Mouse (Mus musculus) naive thymus-derived CD4-positive, alpha-beta T cell, adult 5 months (primary cell): ENCODE data around the gene Olfr1348. TPM values are rescaled to one million over a fixed set of nuclear protein-coding genes. Genes with fewer than 3 reads are reported as not detected.

Experiments
- polyA plus RNA-seq: library from polyadenylated mRNA; unstranded; fragments of 100-300 nt; shearing (Covaris generic); gene quantifications from one replicate; pipeline ENCODE4 v1.2.1, GENCODE M21; 2017

Olfr1348 gene
- not detected for polyA plus RNA-seq

GRCm38 (mm10) chr7:6508648-6509047 is at the start of gene Olfr1348:
TSS of gene Olfr1348 (minus strand) at chr7:6508748.

GRCm38 (mm10) chr7:6522850-6523249 is 14.3 kb upstream of the Olfr1348 start, which contains the start of gene Olfr1349:
TSS of gene Olfr1349 (minus strand) at chr7:6522950.

GRCm38 (mm10) chr7:6499655-6500054 is 8.9 kb downstream of the Olfr1348 start, which contains the start of gene Olfr1347:
TSS of gene Olfr1347 (minus strand) at chr7:6499755.

GRCm38 (mm10) chr7:6486841-6487240 is 21.7 kb downstream of the Olfr1348 start, which contains the start of gene Olfr5:
TSS of gene Olfr5 (minus strand) at chr7:6486941.

GRCm38 (mm10) chr7:6466951-6467350 is 41.6 kb downstream of the Olfr1348 start, which contains the start of gene Olfr1346:
TSS of gene Olfr1346 (plus strand) at chr7:6467101.

GRCm38 (mm10) chr7:6455868-6456267 is 52.7 kb downstream of the Olfr1348 start, which contains the start of gene Olfr1336:
TSS of gene Olfr1336 (plus strand) at chr7:6456168.

Other genes with a start within 250 kb of the Olfr1348 start
- 3.5 TPM for gene Zfp667, start 222.2 kb downstream of the Olfr1348 start, polyA plus RNA-seq
- gene Zfp583, start 177.5 kb downstream of the Olfr1348 start, polyA plus RNA-seq: 0.22 TPM
- 0.91 TPM for gene Gm3854, start 165.0 kb downstream of the Olfr1348 start, polyA plus RNA-seq
- 2.3 TPM for gene Zfp78, start 145.5 kb downstream of the Olfr1348 start, polyA plus RNA-seq
- 9.2 TPM for gene Zfp28, start 125.5 kb downstream of the Olfr1348 start, polyA plus RNA-seq
- gene Smim17, start 110.0 kb downstream of the Olfr1348 start, polyA plus RNA-seq: not detected
- not detected for gene Gm20715, start 98.5 kb downstream of the Olfr1348 start, polyA plus RNA-seq
- gene Olfr1344, start 70.1 kb downstream of the Olfr1348 start, polyA plus RNA-seq: not detected
- 0.06 TPM for gene Olfr1336, start 52.6 kb downstream of the Olfr1348 start, polyA plus RNA-seq
- gene Olfr1346, start 41.6 kb downstream of the Olfr1348 start, polyA plus RNA-seq: not detected
- not detected for gene Olfr5, start 21.8 kb downstream of the Olfr1348 start, polyA plus RNA-seq
- gene Olfr1347, start 9.0 kb downstream of the Olfr1348 start, polyA plus RNA-seq: not detected
- gene Olfr1349, start 14.2 kb upstream of the Olfr1348 start, polyA plus RNA-seq: not detected
- not detected for gene Olfr1350, start 56.1 kb upstream of the Olfr1348 start, polyA plus RNA-seq
- not detected for gene Zim1, start 187.7 kb upstream of the Olfr1348 start, polyA plus RNA-seq
- gene Peg3, start 221.7 kb upstream of the Olfr1348 start, polyA plus RNA-seq: not detected
- gene Usp29, start 221.8 kb upstream of the Olfr1348 start, polyA plus RNA-seq: not detected